Mouse (Mus musculus) urinary bladder, postnatal 25 days (tissue): Measurements from ENCODE around the gene Fuca1.

ENCODE experiments used
- DNase-seq: peaks from one replicate; pipeline ENCODE4 v3.0.0; 2022; ENCODE audit warnings: low spot score

Fuca1 gene

GRCm38 (mm10) chr4:135981524-135982063, 61.1 kb downstream of the Fuca1 start:
- no peak for DNase-seq

DNA sequence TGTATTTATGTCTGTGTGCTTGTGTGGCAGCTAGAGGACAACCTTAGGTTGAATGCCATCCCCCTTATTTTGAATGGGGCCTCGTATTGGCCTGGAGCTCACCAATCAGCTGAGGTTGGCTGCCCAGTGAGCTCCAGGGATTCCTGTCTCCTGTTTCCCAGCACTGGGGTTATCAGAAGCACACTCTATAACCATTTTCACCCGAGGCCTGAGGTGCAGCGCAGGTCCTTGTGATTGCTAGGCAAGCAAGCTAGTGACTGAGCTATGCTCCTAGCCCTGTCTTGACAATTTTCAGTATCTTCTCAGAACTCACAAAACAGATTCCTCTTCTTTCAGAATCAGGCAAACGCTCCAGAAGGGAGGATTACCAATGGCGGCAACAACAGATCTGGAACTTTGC, 64.0 kb downstream of the Fuca1 start:
- no peak for DNase-seq

DNA sequence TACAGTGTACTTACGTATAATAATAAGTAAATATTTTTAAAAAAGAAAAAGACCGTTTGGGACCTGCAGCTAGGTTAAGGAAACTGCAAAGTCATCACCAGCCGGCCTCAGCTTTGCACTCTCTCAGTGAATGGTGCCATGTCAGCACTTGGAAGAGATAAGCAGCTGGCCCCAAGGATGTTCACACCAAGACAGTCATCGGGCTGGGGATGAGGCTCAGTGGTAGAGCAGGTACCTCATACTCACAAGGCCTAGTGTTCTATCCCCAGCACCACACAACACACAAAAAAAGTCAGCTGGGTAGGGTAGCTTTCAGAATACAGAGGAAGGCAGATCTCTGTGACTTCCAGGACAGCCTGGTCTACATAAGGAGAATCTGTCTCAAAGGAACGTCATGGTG, 64.7 kb downstream of the Fuca1 start:
- DNase-seq: no peak

DNA sequence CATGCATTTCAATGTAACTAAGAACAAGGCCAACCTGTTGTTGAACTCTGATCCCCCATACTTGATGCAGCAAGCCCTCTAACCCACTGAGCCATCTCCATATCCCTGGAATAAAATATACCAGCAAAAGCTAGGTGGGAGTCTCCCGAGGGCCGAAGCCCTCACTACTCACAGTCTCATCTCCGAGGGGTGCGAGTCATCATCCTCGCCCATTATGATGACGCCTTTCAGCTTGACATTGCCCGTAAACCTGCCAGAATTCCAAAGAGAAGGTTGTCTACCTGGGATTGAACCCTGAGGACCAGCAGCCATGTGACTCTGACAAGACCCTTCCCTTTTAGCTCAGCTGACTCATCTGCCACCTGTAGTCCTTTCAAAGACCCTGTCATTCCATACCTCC, 65.2 kb downstream of the Fuca1 start:
- DNase-seq: no peak

- DNase-seq: no peak
These were observed 65.9 kb downstream of the Fuca1 start for GRCm38 (mm10) chr4:135986301-135986942.

- DNase-seq: peak; percentile 89
These were observed 66.6 kb downstream of the Fuca1 start, which contains the start of gene Pithd1 for GRCm38 (mm10) chr4:135986943-135987710. TSS of gene Pithd1 (minus strand) at chr4:135987264.

GRCm38 (mm10) chr4:135987714-135988113, 67.2 kb downstream of the Fuca1 start:
- no peak for DNase-seq
